Mouse (Mus musculus) lung, embryonic 14.5 days (tissue): ENCODE results near the gene Eif1. TPM values are rescaled to one million over a fixed set of nuclear protein-coding genes. Genes with fewer than 3 reads are reported as not detected.

Experiments used
- ATAC-seq: fragments of 200-750 bp; cut with Nextera tagmentation; 2 replicates; pipeline ENCODE4 v1.8.0; 2017; ENCODE audit warnings: mild to moderate bottlenecking, moderate TSS enrichment, moderate library complexity; ENCODE audit not compliant: insufficient read depth
- DNase-seq: peaks from one replicate; pipeline ENCODE4 v3.0.0-alpha.2; 2015
- H3K27ac ChIP-seq: fragments of 300-500 bp; sonication (generic); 2 replicates; pipeline ENCODE4 v1.5.1; 2014; ENCODE audit warnings: low read depth, mild to moderate bottlenecking, moderate library complexity
- H3K27me3 ChIP-seq: fragments of 300-500 bp; sonication (generic); 2 replicates; pipeline ENCODE4 v1.6.1; 2014; ENCODE audit warnings: low read length, control low read depth; ENCODE audit not compliant: insufficient read depth
- H3K36me3 ChIP-seq: fragments of 300-500 bp; sonication (generic); 2 replicates; pipeline ENCODE4 v1.6.1; 2014; ENCODE audit warnings: control low read depth; ENCODE audit not compliant: insufficient read depth
- H3K4me1 ChIP-seq: fragments of 300-500 bp; sonication (generic); 2 replicates; pipeline ENCODE4 v1.6.1; 2014; ENCODE audit warnings: antibody characterized with exemption, control low read depth; ENCODE audit not compliant: insufficient read depth
- H3K4me2 ChIP-seq: fragments of 300-500 bp; sonication (generic); 2 replicates; pipeline ENCODE4 v1.6.1; 2014; ENCODE audit warnings: mild to moderate bottlenecking
- H3K4me3 ChIP-seq: fragments of 300-500 bp; sonication (generic); 2 replicates; pipeline ENCODE4 v1.5.1; 2014; ENCODE audit warnings: low read depth, low read length
- H3K9ac ChIP-seq: fragments of 300-500 bp; sonication (generic); 2 replicates; pipeline ENCODE4 v1.6.1; 2014
- H3K9me3 ChIP-seq: fragments of 300-500 bp; sonication (generic); 2 replicates; pipeline ENCODE4 v1.6.1; 2016; ENCODE audit warnings: low read depth, low read length, control low read depth
- CTCF ChIP-seq: IDR thresholded peaks from 2 replicates; pipeline ENCODE4 v1.5.1; 2016; ENCODE audit warnings: antibody characterized with exemption, low read depth
- WGBS: fragments of 180-500 bp; shearing (Covaris S2); extraction: QIAGEN DNeasy Blood & Tissue Kit; methylation state at CpG from one replicate; pipeline ENCODE4 v1.1.7; 2014; 5-methylcytosine and 5-hydroxymethylcytosine counted together
- polyA plus RNA-seq: library from polyadenylated mRNA; unstranded; fragments of >200 nt; fragmentation: Nextera tagmentation; extraction: Ambion mirVana; gene quantifications from 2 replicates; pipeline ENCODE4 v1.2.1, GENCODE M21; 2014

The Eif1 gene
- polyA plus RNA-seq, 1 experiment from 2014 or later, result 1,908 TPM

- no peaks in the 10 kb centered on the region for H3K27me3 ChIP-seq
- no peak overlapping the region for H3K4me3 ChIP-seq
- H3K36me3 ChIP-seq, result no peaks in the 10 kb centered on the region
- no peak for TF ChIP-seq CTCF
- H3K4me2 ChIP-seq, result no peak overlapping the region
- DNase-seq (no peak), ATAC-seq (no peak)
- no peaks in the 10 kb centered on the region for H3K4me1 ChIP-seq
- WGBS, result 53% methylated on average over 9 of the region's 9 CpGs
- no peak overlapping the region for H3K27ac ChIP-seq
- no peaks in the 10 kb centered on the region for H3K9me3 ChIP-seq
- no peak overlapping the region for H3K9ac ChIP-seq
These were observed 13.3 kb downstream of the Eif1 start for GRCm38 (mm10) chr11:100332766-100333515.

DNA sequence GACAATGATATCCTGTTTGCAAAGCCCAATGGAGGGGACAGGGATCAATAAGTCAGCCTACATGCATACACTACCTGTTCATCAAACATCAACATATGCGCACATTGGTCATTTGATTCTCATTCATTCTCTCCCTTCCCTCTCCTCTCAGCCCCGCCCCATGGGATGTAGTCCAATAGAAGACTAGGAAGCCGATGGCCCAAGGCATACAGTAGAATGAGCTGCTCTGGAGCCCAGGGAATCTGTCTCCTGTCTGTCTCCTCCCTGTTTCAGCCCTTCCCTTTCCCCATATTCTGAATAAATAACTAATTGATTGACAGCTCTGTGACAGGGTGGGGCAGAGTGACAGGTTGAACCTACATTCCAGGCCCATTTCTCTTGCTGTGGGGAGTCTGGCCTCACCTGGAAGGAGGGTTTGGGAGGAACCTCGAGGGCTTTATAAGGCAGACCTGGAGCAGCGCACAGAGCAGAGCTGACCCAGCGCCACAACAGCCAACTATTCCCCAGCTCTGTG, 14.3 kb downstream of the Eif1 start, which contains the start of gene Gast:
Gene Gast (plus strand): TSS at position 464 of the 514 bp plus-strand sequence.
- WGBS, result 76% methylated on average over 6 of the region's 6 CpGs
- no peak within 1 kb of the TSS for H3K4me3 ChIP-seq
- H3K4me2 ChIP-seq, result no peak within 1 kb of the TSS
- H3K36me3 ChIP-seq, result no peaks in the 10 kb centered on the region
- H3K27ac ChIP-seq, result no peak within 1 kb of the TSS
- H3K4me1 ChIP-seq, result no peaks in the 10 kb centered on the region
- no peak for TF ChIP-seq CTCF
- H3K27me3 ChIP-seq, result no peaks in the 10 kb centered on the region
- H3K9ac ChIP-seq, result no peak within 1 kb of the TSS
- DNase-seq (no peak), ATAC-seq (no peak)
- H3K9me3 ChIP-seq, result no peaks in the 10 kb centered on the region

- DNase-seq, result peak; percentile 73
- peak; percentile 68; the same call in 1 of the 2 replicates for ATAC-seq
- Histone ChIP-seq H3K9me3 (no peaks in the 10 kb centered on the region), H3K4me1 (no peaks in the 10 kb centered on the region), H3K9ac (no peak overlapping the region), H3K27me3 (no peaks in the 10 kb centered on the region), H3K36me3 (no peaks in the 10 kb centered on the region), H3K4me3 (no peak overlapping the region), H3K27ac (no peak overlapping the region), H3K4me2 (no peak overlapping the region)
- no peak for TF ChIP-seq CTCF
- WGBS, result 25% methylated on average over 3 of the region's 3 CpGs
These were observed 16.0 kb downstream of the Eif1 start for GRCm38 (mm10) chr11:100335731-100336130.

DNA sequence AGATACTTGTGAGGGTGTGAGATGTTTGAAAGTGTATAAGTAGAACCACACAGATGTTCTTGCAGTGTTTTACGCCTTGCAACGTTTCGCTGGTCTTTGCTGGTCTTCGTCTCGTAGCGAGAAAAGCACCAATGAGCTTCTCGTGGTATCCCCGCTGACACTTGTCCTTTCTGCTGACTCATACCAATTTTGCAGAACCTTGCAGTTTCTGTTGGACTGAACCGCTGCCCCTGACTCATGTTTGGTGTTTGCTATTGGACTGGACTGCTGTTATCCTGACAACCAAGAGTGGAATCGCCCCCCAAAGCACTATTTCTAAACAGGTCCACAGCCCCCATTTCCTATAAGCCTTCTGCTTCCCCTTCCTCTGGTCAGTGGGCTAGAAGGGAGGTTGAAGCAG, 24.6 kb downstream of the Eif1 start:
- Histone ChIP-seq H3K9ac (no peak overlapping the region), H3K9me3 (no peaks in the 10 kb centered on the region), H3K27me3 (no peaks in the 10 kb centered on the region), H3K4me2 (no peak overlapping the region), H3K4me1 (no peaks in the 10 kb centered on the region), H3K4me3 (no peak overlapping the region), H3K27ac (no peak overlapping the region), H3K36me3 (no peaks in the 10 kb centered on the region)
- ATAC-seq (no peak), DNase-seq (no peak)
- WGBS, result 85% methylated on average over 10 of the region's 10 CpGs
- TF ChIP-seq CTCF, result no peak

- Histone ChIP-seq H3K36me3 (no peaks in the 10 kb centered on the region), H3K4me3 (no peak overlapping the region), H3K9ac (no peak overlapping the region), H3K9me3 (no peaks in the 10 kb centered on the region), H3K4me2 (no peak overlapping the region), H3K27me3 (peaks cover 46% of the 10 kb centered on the region), H3K4me1 (no peaks in the 10 kb centered on the region), H3K27ac (no peak overlapping the region)
- ATAC-seq (no peak), DNase-seq (peak; percentile 62)
- 25% methylated on average over 10 of the region's 10 CpGs for WGBS
- TF ChIP-seq CTCF, result peak; percentile 60
These were observed 32.6 kb downstream of the Eif1 start for GRCm38 (mm10) chr11:100352076-100352857.

DNA sequence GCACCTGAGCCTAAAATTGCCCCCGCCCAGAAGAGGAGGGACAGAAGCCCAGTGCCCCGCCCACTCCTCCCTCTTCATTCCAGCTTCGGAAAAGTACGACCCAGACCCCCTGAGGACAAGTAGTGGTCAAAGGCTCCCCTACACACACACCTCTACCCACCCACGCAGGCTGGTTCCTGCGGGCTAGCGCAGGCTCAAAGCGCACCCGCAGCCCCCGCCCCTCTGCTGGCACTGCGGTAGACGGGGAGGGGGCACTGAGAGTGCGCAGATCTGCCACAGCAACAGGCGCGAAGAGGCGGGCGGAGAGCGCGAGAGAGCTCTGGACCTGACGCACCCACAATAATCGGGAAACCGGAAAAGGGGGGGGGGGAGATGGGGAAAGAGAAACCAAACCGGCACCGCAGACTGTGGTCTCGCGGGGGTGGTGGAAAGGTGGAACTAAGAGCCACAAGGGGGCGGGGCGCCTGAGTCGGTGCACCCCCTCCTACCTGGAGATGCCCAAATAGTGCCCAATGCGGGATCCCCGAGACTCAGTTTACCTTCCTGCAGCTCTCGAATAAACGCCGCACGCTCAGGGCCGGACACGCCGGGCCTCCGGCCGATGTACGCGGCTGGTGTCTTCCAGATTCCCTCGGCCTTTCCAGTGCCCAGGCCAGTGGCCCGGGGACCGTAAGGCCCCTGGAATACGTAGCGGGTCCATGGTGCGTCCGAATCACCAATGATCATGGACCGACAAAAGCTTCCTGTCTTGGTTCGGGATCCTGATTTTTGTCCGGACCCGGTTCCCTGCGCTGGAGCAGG, 35.7 kb downstream of the Eif1 start:
- WGBS, result 1% methylated on average over 54 of the region's 54 CpGs
- peak overlapping the region; percentile 58 for H3K4me3 ChIP-seq
- peak; percentile 39 for ATAC-seq
- H3K36me3 ChIP-seq, result no peaks in the 10 kb centered on the region
- H3K4me1 ChIP-seq, result no peaks in the 10 kb centered on the region
- peak overlapping the region; percentile 58 for H3K9ac ChIP-seq
- DNase-seq, result peak; percentile 40
- 0 out of 2 replicates have a peak overlapping the region, but pooled peaks have one; percentile 24 for H3K27ac ChIP-seq
- peak; percentile 4; the same call in 1 of the 2 replicates for TF ChIP-seq CTCF
- peak overlapping the region; percentile 98 for H3K4me2 ChIP-seq
- peaks cover 60% of the 10 kb centered on the region for H3K27me3 ChIP-seq
- H3K9me3 ChIP-seq, result no peaks in the 10 kb centered on the region
